Mouse (Mus musculus) A20 (cell line): Measurements from ENCODE around the gene 4930512M02Rik.

Experiments used
- DNase-seq: peaks from one replicate; pipeline ENCODE4 v3.0.0-alpha.2; 2011; ENCODE audit warnings: low read depth, low spot score

Gene 4930512M02Rik

GRCm38 (mm10) chr11:11565146-11565820 is 62.4 kb downstream of the 4930512M02Rik start:
- no peak for DNase-seq

- DNase-seq: no peak
Observed at GRCm38 (mm10) chr11:11564266-11565044, 63.2 kb downstream of the 4930512M02Rik start.

- no peak for DNase-seq
Observed at GRCm38 (mm10) chr11:11561118-11561517, 66.5 kb downstream of the 4930512M02Rik start.

GRCm38 (mm10) chr11:11559099-11559686 is 68.4 kb downstream of the 4930512M02Rik start:
- peak; percentile 21 for DNase-seq

DNA sequence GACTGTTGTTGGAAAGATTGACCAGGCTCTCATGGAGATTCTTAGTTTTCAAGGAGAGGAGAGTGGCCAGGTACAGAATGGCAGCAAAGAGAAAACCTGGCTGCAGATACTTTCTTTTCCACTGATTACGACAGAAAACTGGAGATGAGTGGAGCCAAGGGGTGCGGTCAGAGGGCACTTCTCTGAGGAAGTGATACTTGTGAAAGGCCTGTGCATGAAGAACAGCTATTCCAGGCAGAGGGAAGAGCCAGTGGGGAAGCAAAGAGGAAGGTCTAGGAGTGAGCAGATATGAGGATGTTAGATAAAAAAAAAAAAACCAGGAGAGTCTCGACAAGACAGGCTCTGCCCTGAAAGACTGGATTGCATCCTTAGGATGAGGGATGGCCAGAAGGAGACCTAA is 69.0 kb downstream of the 4930512M02Rik start:
- DNase-seq: peak; percentile 48

GRCm38 (mm10) chr11:11557173-11557967 is 70.3 kb downstream of the 4930512M02Rik start:
- peak; percentile 82 for DNase-seq

DNA sequence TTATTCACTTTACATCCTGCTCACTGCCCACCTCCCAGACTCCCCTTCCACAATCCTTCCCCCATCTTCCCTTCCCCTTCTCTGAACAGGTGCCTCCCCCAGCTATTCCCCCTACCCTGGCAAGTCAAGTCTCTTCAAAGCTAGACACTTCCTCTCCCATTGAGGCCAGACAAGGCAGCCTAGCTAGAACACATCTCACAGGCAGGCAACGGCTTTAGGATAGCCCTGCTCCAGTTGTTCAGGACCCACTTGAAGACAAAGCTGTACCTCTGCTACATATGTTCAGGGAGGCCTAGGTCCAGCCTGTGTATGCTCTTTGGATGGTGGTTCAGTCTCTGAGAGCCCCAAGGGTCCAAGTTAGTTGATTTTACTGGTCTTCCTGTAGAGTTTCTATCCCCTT is 71.4 kb downstream of the 4930512M02Rik start:
- no peak for DNase-seq

DNA sequence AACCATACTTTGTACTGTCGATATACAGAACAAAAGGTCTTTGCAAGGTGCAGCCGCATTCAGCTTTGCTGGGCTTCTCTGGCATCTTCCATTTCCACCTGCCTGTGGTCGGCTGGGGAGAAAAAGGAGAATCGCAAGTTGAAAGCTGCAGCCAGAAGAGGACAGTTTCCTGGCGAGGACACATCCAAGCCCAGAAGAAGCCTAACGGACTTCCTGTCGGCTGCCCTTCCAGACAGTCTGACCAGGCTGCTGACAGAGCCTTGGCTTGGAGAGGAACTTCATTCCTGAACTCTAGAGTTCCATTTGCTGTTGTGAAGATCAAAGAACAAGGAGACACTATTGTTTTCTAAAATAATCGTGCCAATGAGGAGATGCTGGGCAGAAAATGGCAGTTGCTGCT is 72.1 kb downstream of the 4930512M02Rik start:
- no peak for DNase-seq

GRCm38 (mm10) chr11:11547597-11548240 is 79.9 kb downstream of the 4930512M02Rik start:
- DNase-seq: peak; percentile 21

DNA sequence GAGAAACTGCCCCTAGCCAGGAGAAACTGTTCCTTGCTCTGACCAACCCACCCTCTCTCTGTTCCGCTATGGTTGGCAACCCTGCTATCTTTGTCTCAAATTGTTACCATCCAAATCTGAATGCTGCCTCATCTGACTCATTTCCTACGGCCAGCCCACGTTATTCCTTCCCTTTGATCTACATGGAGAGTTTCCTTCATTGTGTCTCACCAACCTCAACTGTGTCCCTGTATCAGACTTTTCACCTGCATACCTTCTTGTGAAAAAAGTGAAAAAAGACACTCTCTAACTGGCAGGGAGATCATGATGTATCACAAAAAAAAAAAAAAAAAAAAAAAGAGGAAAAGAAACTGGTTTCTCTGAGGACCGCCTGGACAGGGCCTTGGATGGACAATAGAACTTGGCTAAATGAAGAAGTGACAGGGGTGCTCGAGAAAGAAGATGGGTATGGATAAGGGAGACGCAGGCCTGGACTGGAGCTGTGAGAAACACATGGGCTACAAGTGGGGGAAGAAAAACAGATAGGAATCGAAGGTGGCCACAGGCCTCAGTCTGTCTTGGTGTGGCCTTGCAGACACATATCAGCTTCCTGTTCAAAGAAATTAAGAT is 80.6 kb downstream of the 4930512M02Rik start:
- DNase-seq: no peak

DNA sequence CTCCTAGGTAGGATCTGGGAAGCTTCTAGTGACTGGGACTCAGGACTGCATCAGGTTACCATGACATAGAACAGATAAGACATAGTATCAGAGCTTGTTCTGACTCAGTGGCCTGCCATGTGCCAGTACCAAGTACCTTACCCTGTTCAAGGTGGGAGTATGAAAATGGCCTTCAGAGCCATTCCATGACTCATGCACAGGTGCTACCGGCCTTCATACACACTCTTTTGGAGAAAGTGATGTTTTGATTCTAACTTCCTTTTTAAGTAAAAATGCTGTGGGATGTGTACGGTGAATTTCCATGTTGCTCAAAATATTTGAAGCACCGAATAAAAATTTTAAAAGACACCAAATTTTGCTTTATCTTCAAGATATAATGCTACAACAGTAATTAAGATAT is 81.7 kb downstream of the 4930512M02Rik start:
- no peak for DNase-seq
